Mouse (Mus musculus): ENCODE results near the gene Siah2. TPM values are rescaled to one million over a fixed set of nuclear protein-coding genes. Genes with fewer than 3 reads are reported as not detected.

Siah2 gene
- polyA plus RNA-seq (2014; fragmentation: Nextera tagmentation; extraction: Ambion mirVana): 6.9 and 7.6 TPM in 2 replicates

- Histone ChIP-seq H3K4me1 (ENCODE audit: control insufficient read depth, insufficient read depth, low read length) (peaks cover 13% of the 10 kb centered on the region), H3K9me3 (replicated peaks; ENCODE audit: control insufficient read depth, low read length) (no peaks in the 10 kb centered on the region), H3K36me3 (ENCODE audit: control insufficient read depth, insufficient read depth, low read length) (no peaks in the 10 kb centered on the region), H3K27me3 (replicated peaks; ENCODE audit: control insufficient read depth, insufficient read depth, low read length) (no peaks in the 10 kb centered on the region), H3K4me2 (ENCODE audit: low read length) (peak within 1 kb of the TSS; percentile 93), H3K27ac (ENCODE audit: low read depth, low read length) (peak within 1 kb of the TSS; percentile 85), H3K4me3 (ENCODE audit: low read depth, low read length) (peak within 1 kb of the TSS; percentile 83), H3K9ac (ENCODE audit: low read length) (peak within 1 kb of the TSS; percentile 87)
- under 1% methylated on average over 62 of the region's 87 CpGs for WGBS
- DNase-seq (ENCODE audit: low spot score): peak; percentile 95
- ATAC-seq: peak; percentile 96
These were observed at the start of gene Siah2 for GRCm38 (mm10) chr3:58691997-58692721. Gene Siah2, minus strand, starts transcription at chr3:58692400.

GRCm38 (mm10) chr3:58739536-58739935 lies 47.3 kb upstream of the Siah2 start:
- Histone ChIP-seq H3K4me3 (ENCODE audit: low read depth, low read length) (no peak overlapping the region), H3K36me3 (ENCODE audit: control insufficient read depth, insufficient read depth, low read length) (no peaks in the 10 kb centered on the region), H3K27ac (ENCODE audit: low read depth, low read length) (no peak overlapping the region), H3K9ac (ENCODE audit: low read length) (no peak overlapping the region), H3K4me1 (ENCODE audit: control insufficient read depth, insufficient read depth, low read length) (no peaks in the 10 kb centered on the region), H3K4me2 (ENCODE audit: low read length) (no peak overlapping the region), H3K9me3 (replicated peaks; ENCODE audit: control insufficient read depth, low read length) (no peaks in the 10 kb centered on the region), H3K27me3 (replicated peaks; ENCODE audit: control insufficient read depth, insufficient read depth, low read length) (no peaks in the 10 kb centered on the region)
- DNase-seq (ENCODE audit: low spot score) (no peak), ATAC-seq (no peak)
- WGBS: 75% methylated on average over 2 of the region's 2 CpGs

- WGBS: 12% methylated on average over 6 of the region's 6 CpGs
- Histone ChIP-seq H3K27ac (ENCODE audit: low read depth, low read length) (no peak overlapping the region), H3K36me3 (ENCODE audit: control insufficient read depth, insufficient read depth, low read length) (no peaks in the 10 kb centered on the region), H3K4me2 (ENCODE audit: low read length) (no peak overlapping the region), H3K27me3 (replicated peaks; ENCODE audit: control insufficient read depth, insufficient read depth, low read length) (no peaks in the 10 kb centered on the region), H3K9ac (ENCODE audit: low read length) (no peak overlapping the region), H3K4me1 (ENCODE audit: control insufficient read depth, insufficient read depth, low read length) (no peaks in the 10 kb centered on the region), H3K9me3 (replicated peaks; ENCODE audit: control insufficient read depth, low read length) (no peaks in the 10 kb centered on the region), H3K4me3 (ENCODE audit: low read depth, low read length) (no peak overlapping the region)
- DNase-seq (ENCODE audit: low spot score): peak; percentile 14
- ATAC-seq: no peak; the same call in 1 of the 2 replicates
These were observed 46.3 kb upstream of the Siah2 start for GRCm38 (mm10) chr3:58738346-58739089.

GRCm38 (mm10) chr3:58731520-58731919 lies 39.3 kb upstream of the Siah2 start:
- ATAC-seq (no peak), DNase-seq (ENCODE audit: low spot score) (no peak)
- H3K4me3 ChIP-seq (ENCODE audit: low read depth, low read length): no peak overlapping the region
- H3K27ac ChIP-seq (ENCODE audit: low read depth, low read length): no peak overlapping the region
- no peaks in the 10 kb centered on the region for H3K4me1 ChIP-seq (ENCODE audit: control insufficient read depth, insufficient read depth, low read length)
- H3K9me3 ChIP-seq (replicated peaks; ENCODE audit: control insufficient read depth, low read length): no peaks in the 10 kb centered on the region
- H3K36me3 ChIP-seq (ENCODE audit: control insufficient read depth, insufficient read depth, low read length): no peaks in the 10 kb centered on the region
- 81% methylated on average over 5 of the region's 5 CpGs for WGBS
- no peaks in the 10 kb centered on the region for H3K27me3 ChIP-seq (replicated peaks; ENCODE audit: control insufficient read depth, insufficient read depth, low read length)
- no peak overlapping the region for H3K9ac ChIP-seq (ENCODE audit: low read length)
- H3K4me2 ChIP-seq (ENCODE audit: low read length): no peak overlapping the region

GRCm38 (mm10) chr3:58730580-58730979 lies 38.4 kb upstream of the Siah2 start:
- no peak overlapping the region for H3K4me2 ChIP-seq (ENCODE audit: low read length)
- H3K4me1 ChIP-seq (ENCODE audit: control insufficient read depth, insufficient read depth, low read length): no peaks in the 10 kb centered on the region
- H3K27me3 ChIP-seq (replicated peaks; ENCODE audit: control insufficient read depth, insufficient read depth, low read length): no peaks in the 10 kb centered on the region
- H3K27ac ChIP-seq (ENCODE audit: low read depth, low read length): no peak overlapping the region
- H3K4me3 ChIP-seq (ENCODE audit: low read depth, low read length): no peak overlapping the region
- no peak for DNase-seq (ENCODE audit: low spot score)
- no peak overlapping the region for H3K9ac ChIP-seq (ENCODE audit: low read length)
- no peak for ATAC-seq
- WGBS: 85% methylated on average over 3 of the region's 3 CpGs
- H3K9me3 ChIP-seq (replicated peaks; ENCODE audit: control insufficient read depth, low read length): no peaks in the 10 kb centered on the region
- no peaks in the 10 kb centered on the region for H3K36me3 ChIP-seq (ENCODE audit: control insufficient read depth, insufficient read depth, low read length)

GRCm38 (mm10) chr3:58729549-58729948 lies 37.3 kb upstream of the Siah2 start:
- no peaks in the 10 kb centered on the region for H3K27me3 ChIP-seq (replicated peaks; ENCODE audit: control insufficient read depth, insufficient read depth, low read length)
- H3K4me1 ChIP-seq (ENCODE audit: control insufficient read depth, insufficient read depth, low read length): no peaks in the 10 kb centered on the region
- peak; percentile 61; the same call in 1 of the 2 replicates for ATAC-seq
- no peaks in the 10 kb centered on the region for H3K36me3 ChIP-seq (ENCODE audit: control insufficient read depth, insufficient read depth, low read length)
- no peak overlapping the region for H3K4me3 ChIP-seq (ENCODE audit: low read depth, low read length)
- H3K9ac ChIP-seq (ENCODE audit: low read length): no peak overlapping the region
- H3K27ac ChIP-seq (ENCODE audit: low read depth, low read length): no peak overlapping the region
- no peak overlapping the region for H3K4me2 ChIP-seq (ENCODE audit: low read length)
- DNase-seq (ENCODE audit: low spot score): peak; percentile 59
- H3K9me3 ChIP-seq (replicated peaks; ENCODE audit: control insufficient read depth, low read length): no peaks in the 10 kb centered on the region

- DNase-seq (ENCODE audit: low spot score) (no peak), ATAC-seq (no peak)
- no peak overlapping the region for H3K4me2 ChIP-seq (ENCODE audit: low read length)
- WGBS: 90% methylated on average over 4 of the region's 4 CpGs
- no peak overlapping the region for H3K9ac ChIP-seq (ENCODE audit: low read length)
- H3K27ac ChIP-seq (ENCODE audit: low read depth, low read length): no peak overlapping the region
- no peaks in the 10 kb centered on the region for H3K27me3 ChIP-seq (replicated peaks; ENCODE audit: control insufficient read depth, insufficient read depth, low read length)
- no peaks in the 10 kb centered on the region for H3K36me3 ChIP-seq (ENCODE audit: control insufficient read depth, insufficient read depth, low read length)
- no peaks in the 10 kb centered on the region for H3K9me3 ChIP-seq (replicated peaks; ENCODE audit: control insufficient read depth, low read length)
- no peaks in the 10 kb centered on the region for H3K4me1 ChIP-seq (ENCODE audit: control insufficient read depth, insufficient read depth, low read length)
- H3K4me3 ChIP-seq (ENCODE audit: low read depth, low read length): no peak overlapping the region
These were observed 35.4 kb upstream of the Siah2 start for GRCm38 (mm10) chr3:58727601-58728000.

GRCm38 (mm10) chr3:58727012-58727411 lies 34.8 kb upstream of the Siah2 start:
- WGBS: 48% methylated on average over 3 of the region's 3 CpGs
- no peak for ATAC-seq

GRCm38 (mm10) chr3:58726374-58726773 lies 34.2 kb upstream of the Siah2 start:
- H3K27me3 ChIP-seq (replicated peaks; ENCODE audit: control insufficient read depth, insufficient read depth, low read length): no peaks in the 10 kb centered on the region
- H3K9me3 ChIP-seq (replicated peaks; ENCODE audit: control insufficient read depth, low read length): no peaks in the 10 kb centered on the region
- H3K4me3 ChIP-seq (ENCODE audit: low read depth, low read length): no peak overlapping the region
- no peaks in the 10 kb centered on the region for H3K36me3 ChIP-seq (ENCODE audit: control insufficient read depth, insufficient read depth, low read length)
- no peak overlapping the region for H3K4me2 ChIP-seq (ENCODE audit: low read length)
- H3K4me1 ChIP-seq (ENCODE audit: control insufficient read depth, insufficient read depth, low read length): no peaks in the 10 kb centered on the region
- H3K9ac ChIP-seq (ENCODE audit: low read length): no peak overlapping the region
- no peak for ATAC-seq
- no peak overlapping the region for H3K27ac ChIP-seq (ENCODE audit: low read depth, low read length)
- WGBS: 82% methylated on average over 3 of the region's 3 CpGs
- no peak for DNase-seq (ENCODE audit: low spot score)

More at GRCm38 (mm10) chr3:58727012-58727411, 34.8 kb upstream of the Siah2 start:
- no peak overlapping the region for H3K4me2 ChIP-seq (ENCODE audit: low read length)
- DNase-seq (ENCODE audit: low spot score): peak; percentile 46
- no peak overlapping the region for H3K27ac ChIP-seq (ENCODE audit: low read depth, low read length)
- H3K4me3 ChIP-seq (ENCODE audit: low read depth, low read length): no peak overlapping the region
- H3K9me3 ChIP-seq (replicated peaks; ENCODE audit: control insufficient read depth, low read length): no peaks in the 10 kb centered on the region
- no peaks in the 10 kb centered on the region for H3K4me1 ChIP-seq (ENCODE audit: control insufficient read depth, insufficient read depth, low read length)
- H3K27me3 ChIP-seq (replicated peaks; ENCODE audit: control insufficient read depth, insufficient read depth, low read length): no peaks in the 10 kb centered on the region
- no peak overlapping the region for H3K9ac ChIP-seq (ENCODE audit: low read length)
- no peaks in the 10 kb centered on the region for H3K36me3 ChIP-seq (ENCODE audit: control insufficient read depth, insufficient read depth, low read length)
